Mouse (Mus musculus): ENCODE results near the gene Robo2. TPM values are rescaled to one million over a fixed set of nuclear protein-coding genes. Genes with fewer than 3 reads are reported as not detected.

The Robo2 gene
- total RNA-seq, 1 experiment from 2014 or later = 9.3 TPM

- no peak for DNase-seq
These were observed 89.8 kb downstream of the Robo2 start for GRCm38 (mm10) chr16:74321666-74322371.

- no peak for DNase-seq
These were observed 95.5 kb downstream of the Robo2 start for GRCm38 (mm10) chr16:74316150-74316549.

GRCm38 (mm10) chr16:74313222-74313621 lies 98.4 kb downstream of the Robo2 start:
- no peak for DNase-seq

GRCm38 (mm10) chr16:74307543-74307887 lies 104.1 kb downstream of the Robo2 start:
- DNase-seq = no peak

GRCm38 (mm10) chr16:74306876-74307542 lies 104.6 kb downstream of the Robo2 start:
- DNase-seq = no peak

GRCm38 (mm10) chr16:74287878-74288277 lies 123.7 kb downstream of the Robo2 start:
- no peak for DNase-seq

- no peak for DNase-seq
These were observed 129.1 kb downstream of the Robo2 start for GRCm38 (mm10) chr16:74282549-74282948.

GRCm38 (mm10) chr16:74276855-74277573 lies 134.6 kb downstream of the Robo2 start:
- no peak for DNase-seq

GRCm38 (mm10) chr16:74274596-74274995 lies 137.0 kb downstream of the Robo2 start:
- no peak for DNase-seq

GRCm38 (mm10) chr16:74272993-74273392 lies 138.6 kb downstream of the Robo2 start:
- DNase-seq = no peak

- no peak for DNase-seq
These were observed 153.4 kb downstream of the Robo2 start for GRCm38 (mm10) chr16:74258241-74258640.

- no peak for DNase-seq
These were observed 167.2 kb downstream of the Robo2 start for GRCm38 (mm10) chr16:74244452-74244851.

GRCm38 (mm10) chr16:74241534-74241933 lies 170.1 kb downstream of the Robo2 start:
- DNase-seq = no peak

GRCm38 (mm10) chr16:74237411-74237930 lies 174.2 kb downstream of the Robo2 start:
- no peak for DNase-seq

- DNase-seq = no peak
These were observed 177.1 kb downstream of the Robo2 start for GRCm38 (mm10) chr16:74234393-74235059.

- no peak for DNase-seq
These were observed 178.0 kb downstream of the Robo2 start for GRCm38 (mm10) chr16:74233596-74233995.

- no peak for DNase-seq
These were observed 184.3 kb downstream of the Robo2 start for GRCm38 (mm10) chr16:74227285-74227684.

GRCm38 (mm10) chr16:74225423-74226272 lies 186.0 kb downstream of the Robo2 start:
- DNase-seq = no peak

GRCm38 (mm10) chr16:74222501-74222900 lies 189.1 kb downstream of the Robo2 start:
- no peak for DNase-seq

GRCm38 (mm10) chr16:74216879-74217415 lies 194.7 kb downstream of the Robo2 start:
- no peak for DNase-seq

- DNase-seq = peak; percentile 18
These were observed 195.8 kb downstream of the Robo2 start for GRCm38 (mm10) chr16:74215791-74216190.

All from adrenal gland, postnatal 14 days (tissue).